Mouse (Mus musculus) forebrain, postnatal 0 days (tissue): ENCODE measurements at regions not wholly inside any gene's neighbourhood (a gene's known extent, or its start where the extent isn't known, plus 50 kb on each side); places are given as distances from the start of the nearest gene placed in this dataset.

Experiments
- ATAC-seq: fragments of 200-750 bp; cut with Nextera tagmentation; 2 replicates; pipeline ENCODE4 v1.8.0; 2017; ENCODE audit warnings: mild to moderate bottlenecking, moderate library complexity
- DNase-seq: peaks from one replicate; pipeline ENCODE4 v3.0.0-alpha.2; 2015
- H3K27ac ChIP-seq: fragments of 300-500 bp; sonication (generic); 2 replicates; pipeline ENCODE4 v1.5.1; 2014; ENCODE audit warnings: low read depth, mild to moderate bottlenecking, antibody characterized with exemption, low read length, moderate library complexity, mixed read lengths
- H3K27me3 ChIP-seq: fragments of 300-500 bp; sonication (generic); 2 replicates; pipeline ENCODE4 v1.6.1; 2014; ENCODE audit warnings: mild to moderate bottlenecking, low read length, mixed read lengths; ENCODE audit not compliant: insufficient read depth
- H3K36me3 ChIP-seq: fragments of 300-500 bp; sonication (generic); 2 replicates; pipeline ENCODE4 v1.6.1; 2014; ENCODE audit warnings: mild to moderate bottlenecking, moderate library complexity; ENCODE audit not compliant: insufficient read depth
- H3K4me1 ChIP-seq: fragments of 300-500 bp; sonication (generic); 2 replicates; pipeline ENCODE4 v1.6.1; 2014; ENCODE audit warnings: antibody characterized with exemption; ENCODE audit not compliant: insufficient read depth
- H3K4me2 ChIP-seq: fragments of 300-500 bp; sonication (generic); 2 replicates; pipeline ENCODE4 v1.6.1; 2014; ENCODE audit warnings: low read depth, mild to moderate bottlenecking, moderate library complexity
- H3K4me3 ChIP-seq: fragments of 300-500 bp; sonication (generic); 2 replicates; pipeline ENCODE4 v1.5.1; 2014; ENCODE audit warnings: low read depth, low read length, mixed read lengths
- H3K9ac ChIP-seq: fragments of 300-500 bp; sonication (generic); 2 replicates; pipeline ENCODE4 v1.6.1; 2014; ENCODE audit warnings: mild to moderate bottlenecking
- H3K9me3 ChIP-seq: fragments of 300-500 bp; sonication (generic); 2 replicates; pipeline ENCODE4 v1.6.1; 2016; ENCODE audit warnings: low read length
- CTCF ChIP-seq: sonication (generic); IDR thresholded peaks from 2 replicates; pipeline ENCODE4 v1.5.1; 2016; ENCODE audit warnings: antibody characterized with exemption, control low read depth, low read depth
- WGBS: fragments of 180-500 bp; shearing (Covaris S2); extraction: QIAGEN DNeasy Blood & Tissue Kit; methylation state at CpG from one replicate; pipeline ENCODE4 v1.1.7; 2014; 5-methylcytosine and 5-hydroxymethylcytosine counted together

DNA sequence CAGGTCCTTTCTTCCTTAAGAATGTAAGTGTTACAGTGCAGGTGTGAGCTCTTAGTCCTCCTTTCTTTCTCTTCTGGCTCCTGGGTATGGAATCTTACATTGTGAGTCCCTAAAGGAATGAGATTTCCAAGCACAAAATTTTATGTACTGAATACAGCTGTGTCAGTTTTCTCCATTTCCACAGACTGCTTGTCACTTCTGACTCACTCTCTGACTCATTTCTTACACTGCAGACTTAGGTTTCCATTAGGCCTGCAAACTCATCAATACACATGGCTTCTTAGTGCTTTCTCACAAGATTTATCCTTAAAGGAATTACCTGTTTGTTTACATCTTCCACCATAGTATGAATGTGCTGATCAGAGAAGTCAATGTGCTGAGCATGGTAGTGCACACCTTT is 1826.1 kb upstream of the Sel1l start:
- Histone ChIP-seq H3K4me3 (no peak overlapping the region), H3K9ac (no peak overlapping the region), H3K4me2 (no peak overlapping the region), H3K27ac (no peak overlapping the region), H3K36me3 (no peaks in the 10 kb centered on the region), H3K4me1 (no peaks in the 10 kb centered on the region), H3K9me3 (no peaks in the 10 kb centered on the region), H3K27me3 (no peaks in the 10 kb centered on the region)
- ATAC-seq = no peak
- no peak for DNase-seq
- TF ChIP-seq CTCF = no peak

DNA sequence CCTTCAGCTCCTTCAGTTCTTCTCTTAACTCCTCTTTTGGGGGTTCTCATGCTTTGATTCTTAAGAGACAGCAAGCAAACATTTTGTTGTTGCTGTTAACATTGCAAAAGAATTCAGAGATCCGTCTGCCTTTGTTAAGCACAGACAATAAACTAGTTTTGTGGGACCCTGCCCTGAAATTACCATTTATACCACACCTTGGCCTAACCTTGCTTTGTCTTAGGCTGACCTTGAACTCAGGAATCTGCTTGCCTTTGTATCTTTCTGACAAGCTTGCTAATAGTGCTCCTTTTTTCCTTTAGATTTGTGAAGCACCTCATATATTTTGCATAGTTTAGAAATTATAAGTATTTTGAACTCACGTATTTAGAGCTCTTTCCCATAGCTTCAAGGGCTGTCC is 1820.3 kb upstream of the Sel1l start:
- no peak overlapping the region for H3K4me3 ChIP-seq

DNA sequence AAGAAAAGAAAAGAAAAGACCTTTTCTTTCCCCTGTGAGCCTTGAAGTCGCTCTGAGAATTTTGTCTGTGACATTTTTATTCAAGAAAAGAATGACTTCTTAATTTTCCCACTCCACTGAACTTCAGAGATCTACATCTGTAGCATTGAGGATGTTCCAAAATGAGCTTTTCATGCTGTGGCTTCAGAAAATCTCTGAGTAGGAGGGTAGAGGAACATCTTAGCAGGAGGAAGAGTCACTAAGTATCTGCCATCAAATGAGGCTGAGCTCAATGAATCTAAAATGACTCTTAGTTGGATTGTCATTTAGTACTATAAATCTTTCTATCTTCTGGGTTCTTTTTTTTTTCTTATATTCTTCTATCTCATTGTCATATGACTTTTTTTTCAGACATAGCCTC is 1817.8 kb upstream of the Sel1l start:
- DNase-seq = no peak
- Histone ChIP-seq H3K36me3 (no peaks in the 10 kb centered on the region), H3K9me3 (no peaks in the 10 kb centered on the region), H3K27ac (no peak overlapping the region), H3K4me2 (no peak overlapping the region), H3K4me3 (no peak overlapping the region), H3K4me1 (no peaks in the 10 kb centered on the region), H3K27me3 (no peaks in the 10 kb centered on the region), H3K9ac (no peak overlapping the region)
- ATAC-seq = no peak
- TF ChIP-seq CTCF = no peak
- WGBS = 68% methylated on average over 1 of the region's 1 CpGs

More for the DNA sequence above, 1820.3 kb upstream of the Sel1l start:
- no peak overlapping the region for H3K4me2 ChIP-seq
- DNase-seq (no peak), ATAC-seq (no peak)
- no peaks in the 10 kb centered on the region for H3K27me3 ChIP-seq
- H3K27ac ChIP-seq = no peak overlapping the region
- no peaks in the 10 kb centered on the region for H3K4me1 ChIP-seq
- H3K36me3 ChIP-seq = no peaks in the 10 kb centered on the region
- no peak overlapping the region for H3K9ac ChIP-seq
- WGBS = 68% methylated on average over 2 of the region's 2 CpGs
- no peak for TF ChIP-seq CTCF
- no peaks in the 10 kb centered on the region for H3K9me3 ChIP-seq
